Mouse (Mus musculus) MEL (cell line): ENCODE data around the gene Fkbp15.

Experiments used
- CTCF ChIP-seq, 3 experiments: IDR thresholded peaks in 2 of 3; conservative IDR thresholded peaks in 1 of 3; 2 replicates each; pipeline ENCODE4 v1.5.1; 2011 to 2012; ENCODE audit warnings: low read length in 3 of 3, low read depth in 2 of 3, mild to moderate bottlenecking in 2 of 3, improper control_type of control experiment in 1 of 3, inconsistent platforms in 1 of 3, mixed read lengths in 1 of 3, moderate library complexity in 1 of 3; ENCODE audit not compliant: control insufficient read depth in 1 of 3, insufficient read depth in 1 of 3, poor library complexity in 1 of 3, severe bottlenecking in 1 of 3
- POLR2A ChIP-seq, 2 experiments: IDR thresholded peaks; 2 replicates each; pipeline ENCODE4 v1.6.1; 2011 to 2012; ENCODE audit warnings: low read length in 2 of 2, mild to moderate bottlenecking in 2 of 2, control low read depth in 1 of 2, improper control_type of control experiment in 1 of 2, low read depth in 1 of 2, moderate library complexity in 1 of 2; ENCODE audit not compliant: control insufficient read depth in 1 of 2, insufficient read depth in 1 of 2, poor library complexity in 1 of 2
- ZMIZ1 ChIP-seq: IDR thresholded peaks from 2 replicates; pipeline ENCODE4 v1.6.1; 2012; ENCODE audit warnings: low read depth, mild to moderate bottlenecking, inconsistent platforms, low read length, improper control_type of control experiment, moderate library complexity

DNA sequence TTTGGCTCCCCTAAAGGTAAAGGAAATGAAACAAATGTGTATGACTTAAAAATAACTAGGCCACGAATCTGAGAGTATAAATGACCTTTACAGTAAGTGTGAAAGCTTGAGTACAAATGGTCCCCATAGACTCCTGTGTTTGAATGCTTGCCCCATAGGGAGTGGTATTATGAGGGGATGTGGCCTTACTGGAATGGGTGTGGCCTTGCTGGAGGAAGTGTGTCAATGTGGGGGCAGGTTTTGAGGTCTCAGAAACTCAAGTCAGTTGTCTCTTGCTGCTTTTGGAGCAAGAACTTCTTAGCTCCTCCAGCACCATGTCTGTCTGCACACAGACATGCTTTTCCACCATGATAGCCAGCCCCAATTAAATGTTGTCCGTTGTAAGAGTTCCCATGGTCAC, 43.9 kb downstream of the Fkbp15 start:
- TF ChIP-seq CTCF (IDR thresholded peaks at IDR 0.05 in 2 of 3, conservative IDR thresholded peaks at IDR 0.05 in 1 of 3; ENCODE audit: control insufficient read depth in 1 of 3, insufficient read depth in 1 of 3, low read depth in 2 of 3, low read length in 3 of 3, poor library complexity in 1 of 3, severe bottlenecking in 1 of 3) (no peak), POLR2A (IDR thresholded peaks at IDR 0.05; ENCODE audit: control insufficient read depth in 1 of 2, insufficient read depth in 1 of 2, low read depth in 1 of 2, low read length in 2 of 2, poor library complexity in 1 of 2) (no peak), ZMIZ1 (no peak)
